Mouse (Mus musculus) ovary, postnatal 36 days (tissue): ENCODE measurements around the gene Vmn1r64.
"Not testable (repeated sequence)": the region's sequence is repeated elsewhere in the genome, so short reads cannot be mapped to it uniquely, and the experiment has no call there.

Experiments
- DNase-seq: peaks from one replicate; pipeline ENCODE4 v3.0.0; 2022; ENCODE audit warnings: low spot score, mixed read lengths

Vmn1r64 gene

GRCm38 (mm10) chr7:5884442-5884841, at the start of gene Vmn1r64:
Gene Vmn1r64 (minus strand): TSS chr7:5884542.
- no peak for DNase-seq

- no peak for DNase-seq
Measured at GRCm38 (mm10) chr7:5899238-5899637, 14.9 kb upstream of the Vmn1r64 start.

GRCm38 (mm10) chr7:5897245-5897644, 12.9 kb upstream of the Vmn1r64 start:
- DNase-seq, result not testable (repeated sequence)
